Mouse (Mus musculus): ENCODE measurements at regions not wholly inside any gene's neighbourhood (a gene's known extent, or its start where the extent isn't known, plus 50 kb on each side); places are given as distances from the start of the nearest gene placed in this dataset.

DNA sequence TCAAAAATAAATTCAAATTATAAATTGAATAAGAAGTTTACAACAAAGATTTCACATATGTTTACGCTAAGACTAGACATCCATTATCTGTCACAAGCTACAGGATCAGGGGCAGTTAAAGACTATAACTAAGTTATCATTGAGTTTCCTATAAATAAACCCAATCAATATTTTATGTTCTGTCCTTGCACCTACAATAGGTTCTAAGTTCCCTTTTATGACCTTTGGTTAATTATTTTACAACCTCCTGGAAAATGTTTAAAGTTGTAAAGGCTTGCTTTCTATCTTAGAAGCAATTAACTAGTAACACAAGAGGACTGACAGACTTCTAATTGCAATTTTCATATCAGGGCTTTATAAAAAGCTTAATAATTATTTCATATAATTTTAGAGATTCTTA lies 632.7 kb downstream of the Nap1l3 start:
- TF ChIP-seq CTCF (IDR thresholded peaks at IDR 0.05): no peak
- DNase-seq (ENCODE audit: low spot score): no peak
- WGBS: 89% methylated on average over 1 of the region's 1 CpGs

DNA sequence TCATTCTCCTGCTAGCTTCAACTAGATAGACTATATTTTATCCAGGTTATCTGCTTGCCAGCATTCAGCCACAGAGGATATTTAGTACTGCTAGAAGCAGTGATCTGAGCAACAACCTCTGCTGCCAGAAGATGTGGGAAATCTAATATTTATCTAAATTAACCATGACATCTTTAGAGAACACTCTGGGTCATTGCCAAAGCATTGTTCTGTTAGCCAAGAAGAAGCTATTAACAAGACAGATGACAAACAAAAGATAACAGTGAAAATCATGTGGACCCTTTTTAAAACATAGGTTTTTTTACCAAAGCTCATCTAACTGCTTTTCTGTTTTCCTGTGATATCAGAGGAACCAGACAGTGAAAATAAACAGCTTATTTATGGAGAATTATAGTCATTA lies 644.2 kb downstream of the Nap1l3 start:
- TF ChIP-seq CTCF (IDR thresholded peaks at IDR 0.05): no peak
- H3K4me2 ChIP-seq (ENCODE audit: low read depth, low read length, poor library complexity, severe bottlenecking): no peak overlapping the region
- no peaks in the 10 kb centered on the region for H3K36me3 ChIP-seq (ENCODE audit: insufficient read depth, low read length)
- H3K4me1 ChIP-seq (ENCODE audit: insufficient read depth, low read length): no peaks in the 10 kb centered on the region
- H3K4me3 ChIP-seq (ENCODE audit: low read depth, low read length): no peak overlapping the region
- H3K27ac ChIP-seq (ENCODE audit: low read depth, low read length): no peak overlapping the region
- H3K9ac ChIP-seq (replicated peaks; ENCODE audit: low read length, poor library complexity, severe bottlenecking): no peak overlapping the region
- DNase-seq (ENCODE audit: low spot score) (peak; percentile 1), ATAC-seq (ENCODE audit: low FRiP score) (no peak)
- no peaks in the 10 kb centered on the region for H3K27me3 ChIP-seq (ENCODE audit: insufficient read depth, low read length)
- no peaks in the 10 kb centered on the region for H3K9me3 ChIP-seq (ENCODE audit: low read length)

More for the DNA sequence above, 632.7 kb downstream of the Nap1l3 start:
- H3K4me3 ChIP-seq (ENCODE audit: low read depth, low read length): no peak overlapping the region
- H3K36me3 ChIP-seq (ENCODE audit: insufficient read depth, low read length): no peaks in the 10 kb centered on the region
- no peak for ATAC-seq (ENCODE audit: low FRiP score)
- no peak overlapping the region for H3K9ac ChIP-seq (replicated peaks; ENCODE audit: low read length, poor library complexity, severe bottlenecking)
- no peaks in the 10 kb centered on the region for H3K27me3 ChIP-seq (ENCODE audit: insufficient read depth, low read length)
- H3K4me2 ChIP-seq (ENCODE audit: low read depth, low read length, poor library complexity, severe bottlenecking): no peak overlapping the region
- H3K9me3 ChIP-seq (ENCODE audit: low read length): no peaks in the 10 kb centered on the region
- H3K27ac ChIP-seq (ENCODE audit: low read depth, low read length): no peak overlapping the region
- no peaks in the 10 kb centered on the region for H3K4me1 ChIP-seq (ENCODE audit: insufficient read depth, low read length)
